Mouse (Mus musculus) neutrophil, adult 5-6 weeks (primary cell): Measurements from ENCODE around the gene Slc30a5. TPM values are rescaled to one million over a fixed set of nuclear protein-coding genes. Genes with fewer than 3 reads are reported as not detected.

ENCODE experiments used
- ATAC-seq: fragments of 151-379, 151-347 bp; 2 replicates; pipeline ENCODE4 v1.8.0; 2017; ENCODE audit warnings: mild to moderate bottlenecking, moderate TSS enrichment; ENCODE audit not compliant: insufficient number of reproducible peaks, poor library complexity, low FRiP score, severe bottlenecking; ENCODE audit errors: extremely low read depth
- total RNA-seq: library from RNA; stranded (forward); fragments of 200-1000 nt; gene quantifications from 2 replicates; pipeline ENCODE4 v1.2.3, GENCODE M21; 2017

Slc30a5 gene
- total RNA-seq, 1 experiment from 2014 or later, result 96.0 TPM

GRCm38 (mm10) chr13:100777491-100777890 is 55.7 kb downstream of the Slc30a5 start:
- ATAC-seq, result no peak

DNA sequence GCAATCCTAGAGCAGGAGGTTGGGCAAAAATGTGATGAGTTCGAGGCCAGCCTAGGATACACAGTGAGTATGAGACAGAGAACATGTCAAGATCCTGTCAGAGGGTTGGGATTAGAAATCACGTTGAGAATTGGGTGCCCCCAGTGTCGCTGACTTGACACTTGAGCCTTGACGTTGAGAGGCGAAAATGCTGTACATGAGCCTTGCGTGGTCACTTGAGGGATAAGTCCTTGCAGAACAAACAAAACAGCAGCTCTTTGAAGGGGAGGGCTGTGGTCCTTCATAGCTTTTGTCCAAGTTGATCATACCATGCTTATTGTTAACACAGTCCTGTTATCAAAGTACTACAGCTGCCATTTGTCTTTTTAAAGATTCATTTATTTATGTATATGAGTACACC is 56.5 kb downstream of the Slc30a5 start:
- no peak for ATAC-seq

- ATAC-seq, result no peak
Observed at GRCm38 (mm10) chr13:100776056-100776419, 57.2 kb downstream of the Slc30a5 start.

GRCm38 (mm10) chr13:100775252-100776055 is 57.8 kb downstream of the Slc30a5 start, which contains the start of gene Cenph:
Cenph (minus strand) TSS chr13:100775899.
- ATAC-seq, result peak; percentile 100

GRCm38 (mm10) chr13:100774704-100775103 is 58.5 kb downstream of the Slc30a5 start:
- no peak for ATAC-seq

GRCm38 (mm10) chr13:100755329-100755728 is 77.9 kb downstream of the Slc30a5 start:
- no peak for ATAC-seq

GRCm38 (mm10) chr13:100754186-100754585 is 79.0 kb downstream of the Slc30a5 start:
- no peak for ATAC-seq

GRCm38 (mm10) chr13:100753011-100753410 is 80.2 kb downstream of the Slc30a5 start:
- no peak for ATAC-seq

Other genes with a start within 250 kb of the Slc30a5 start
- gene Marveld2, start 216.5 kb downstream of the Slc30a5 start, total RNA-seq, result 9.8 TPM in 2 replicates
- gene Ak6, start 182.4 kb downstream of the Slc30a5 start, total RNA-seq, result 70.1 and 94.7 TPM in 2 replicates
- 42.8 and 48.0 TPM in 2 replicates for gene Rad17, start 182.4 kb downstream of the Slc30a5 start, total RNA-seq
- gene Taf9, start 181.8 kb downstream of the Slc30a5 start, total RNA-seq, result 3.5 and 8.5 TPM in 2 replicates
- gene Ccdc125, start 163.7 kb downstream of the Slc30a5 start, total RNA-seq, result 30.0 and 30.5 TPM in 2 replicates
- 31.4 and 31.7 TPM in 2 replicates for gene Cdk7, start 102.5 kb downstream of the Slc30a5 start, total RNA-seq
- 26.7 and 33.4 TPM in 2 replicates for gene Mrps36, start 88.8 kb downstream of the Slc30a5 start, total RNA-seq
- gene Cenph, start 57.5 kb downstream of the Slc30a5 start, total RNA-seq, result 1.4 and 2.8 TPM in 2 replicates
- gene Ccnb1, start 46.9 kb downstream of the Slc30a5 start, total RNA-seq, result 2.0 and 2.8 TPM in 2 replicates